Mouse (Mus musculus): ENCODE measurements around the gene Tctex1d4. TPM values are rescaled to one million over a fixed set of nuclear protein-coding genes. Genes with fewer than 3 reads are reported as not detected.
A peak's percentile ranks its signal among the peaks of the same experiment; 100 is the strongest.

Tctex1d4 gene
- polyA plus RNA-seq, 1 experiment from 2014 or later, result not detected

- Histone ChIP-seq H3K9me3 (replicated peaks; ENCODE audit: control insufficient read depth, low read length) (no peaks in the 10 kb centered on the region), H3K4me1 (ENCODE audit: control insufficient read depth, insufficient read depth, low read length) (peaks cover 21% of the 10 kb centered on the region), H3K4me2 (no peak overlapping the region), H3K4me3 (ENCODE audit: low read depth, low read length) (no peak overlapping the region), H3K27me3 (ENCODE audit: control insufficient read depth, insufficient read depth, low read length) (no peaks in the 10 kb centered on the region), H3K9ac (ENCODE audit: low read depth, low read length) (no peak overlapping the region), H3K36me3 (ENCODE audit: control insufficient read depth, insufficient read depth, low read length) (no peaks in the 10 kb centered on the region), H3K27ac (ENCODE audit: low read depth, low read length) (no peak overlapping the region)
- WGBS (ENCODE audit: insufficient replicate concordance), result 79% methylated on average over 7 of the region's 9 CpGs
- no peak for ATAC-seq (replicated peaks; ENCODE audit: insufficient number of reproducible peaks, low FRiP score, low TSS enrichment)
These were observed 2.9 kb upstream of the Tctex1d4 start for GRCm38 (mm10) chr4:117123546-117124217.

GRCm38 (mm10) chr4:117124218-117124517 lies 2.4 kb upstream of the Tctex1d4 start:
- 71% methylated on average over 3 of the region's 3 CpGs for WGBS (ENCODE audit: insufficient replicate concordance)

GRCm38 (mm10) chr4:117124518-117125347 lies 1.9 kb upstream of the Tctex1d4 start:
- WGBS (ENCODE audit: insufficient replicate concordance), result 50% methylated on average over 14 of the region's 14 CpGs
- Histone ChIP-seq H3K9me3 (replicated peaks; ENCODE audit: control insufficient read depth, low read length) (no peaks in the 10 kb centered on the region), H3K9ac (ENCODE audit: low read depth, low read length) (peak overlapping the region; percentile 56), H3K4me3 (ENCODE audit: low read depth, low read length) (no peak overlapping the region), H3K27ac (ENCODE audit: low read depth, low read length) (peak overlapping the region; percentile 86), H3K4me2 (peak overlapping the region; percentile 16), H3K4me1 (ENCODE audit: control insufficient read depth, insufficient read depth, low read length) (peaks cover 20% of the 10 kb centered on the region), H3K27me3 (ENCODE audit: control insufficient read depth, insufficient read depth, low read length) (no peaks in the 10 kb centered on the region), H3K36me3 (ENCODE audit: control insufficient read depth, insufficient read depth, low read length) (no peaks in the 10 kb centered on the region)
- no peak for ATAC-seq (replicated peaks; ENCODE audit: insufficient number of reproducible peaks, low FRiP score, low TSS enrichment)

More at GRCm38 (mm10) chr4:117124218-117124517, 2.4 kb upstream of the Tctex1d4 start:
- no peak overlapping the region for H3K4me2 ChIP-seq
- peaks cover 21% of the 10 kb centered on the region for H3K4me1 ChIP-seq (ENCODE audit: control insufficient read depth, insufficient read depth, low read length)
- H3K27me3 ChIP-seq (ENCODE audit: control insufficient read depth, insufficient read depth, low read length), result no peaks in the 10 kb centered on the region
- no peak overlapping the region for H3K9ac ChIP-seq (ENCODE audit: low read depth, low read length)
- H3K9me3 ChIP-seq (replicated peaks; ENCODE audit: control insufficient read depth, low read length), result no peaks in the 10 kb centered on the region
- no peak overlapping the region for H3K27ac ChIP-seq (ENCODE audit: low read depth, low read length)
- ATAC-seq (replicated peaks; ENCODE audit: insufficient number of reproducible peaks, low FRiP score, low TSS enrichment), result no peak
- H3K36me3 ChIP-seq (ENCODE audit: control insufficient read depth, insufficient read depth, low read length), result no peaks in the 10 kb centered on the region
- no peak overlapping the region for H3K4me3 ChIP-seq (ENCODE audit: low read depth, low read length)

GRCm38 (mm10) chr4:117125348-117125909 lies 1.2 kb upstream of the Tctex1d4 start, which contains the start of gene Btbd19:
Gene Btbd19, minus strand, starts transcription at chr4:117125725.
- H3K4me2 ChIP-seq, result peak within 1 kb of the TSS; percentile 16
- peak within 1 kb of the TSS; percentile 56 for H3K9ac ChIP-seq (ENCODE audit: low read depth, low read length)
- H3K9me3 ChIP-seq (replicated peaks; ENCODE audit: control insufficient read depth, low read length), result no peaks in the 10 kb centered on the region
- ATAC-seq (replicated peaks; ENCODE audit: insufficient number of reproducible peaks, low FRiP score, low TSS enrichment), result peak; percentile 40; the same call in 1 of the 2 replicates
- H3K4me3 ChIP-seq (ENCODE audit: low read depth, low read length), result no peak within 1 kb of the TSS
- no peaks in the 10 kb centered on the region for H3K36me3 ChIP-seq (ENCODE audit: control insufficient read depth, insufficient read depth, low read length)
- peak within 1 kb of the TSS; percentile 86 for H3K27ac ChIP-seq (ENCODE audit: low read depth, low read length)
- WGBS (ENCODE audit: insufficient replicate concordance), result 40% methylated on average over 8 of the region's 8 CpGs
- peaks cover 17% of the 10 kb centered on the region for H3K4me1 ChIP-seq (ENCODE audit: control insufficient read depth, insufficient read depth, low read length)
- 0 out of 2 replicates have a peak, but pooled peaks cover under 1% of the 10 kb centered on the region for H3K27me3 ChIP-seq (ENCODE audit: control insufficient read depth, insufficient read depth, low read length)

GRCm38 (mm10) chr4:117125910-117126674 lies 502 bp upstream of the Tctex1d4 start:
- peak overlapping the region; percentile 56 for H3K9ac ChIP-seq (ENCODE audit: low read depth, low read length)
- no peaks in the 10 kb centered on the region for H3K36me3 ChIP-seq (ENCODE audit: control insufficient read depth, insufficient read depth, low read length)
- H3K4me3 ChIP-seq (ENCODE audit: low read depth, low read length), result no peak overlapping the region
- no peaks in the 10 kb centered on the region for H3K9me3 ChIP-seq (replicated peaks; ENCODE audit: control insufficient read depth, low read length)
- H3K4me1 ChIP-seq (ENCODE audit: control insufficient read depth, insufficient read depth, low read length), result peaks cover 17% of the 10 kb centered on the region
- H3K27me3 ChIP-seq (ENCODE audit: control insufficient read depth, insufficient read depth, low read length), result 0 out of 2 replicates have a peak, but pooled peaks cover 3% of the 10 kb centered on the region
- H3K4me2 ChIP-seq, result no peak overlapping the region; the same call in 1 of the 2 replicates
- peak overlapping the region; percentile 86 for H3K27ac ChIP-seq (ENCODE audit: low read depth, low read length)
- WGBS (ENCODE audit: insufficient replicate concordance), result 47% methylated on average over 15 of the region's 15 CpGs
- ATAC-seq (replicated peaks; ENCODE audit: insufficient number of reproducible peaks, low FRiP score, low TSS enrichment), result peak; percentile 66

GRCm38 (mm10) chr4:117127991-117128686 lies 1.5 kb downstream of the Tctex1d4 start:
- Histone ChIP-seq H3K27ac (ENCODE audit: low read depth, low read length) (no peak overlapping the region), H3K9ac (ENCODE audit: low read depth, low read length) (no peak overlapping the region), H3K36me3 (ENCODE audit: control insufficient read depth, insufficient read depth, low read length) (no peaks in the 10 kb centered on the region), H3K27me3 (ENCODE audit: control insufficient read depth, insufficient read depth, low read length) (peaks cover 22% of the 10 kb centered on the region), H3K4me1 (ENCODE audit: control insufficient read depth, insufficient read depth, low read length) (peaks cover 18% of the 10 kb centered on the region), H3K9me3 (replicated peaks; ENCODE audit: control insufficient read depth, low read length) (no peaks in the 10 kb centered on the region), H3K4me3 (ENCODE audit: low read depth, low read length) (no peak overlapping the region), H3K4me2 (no peak overlapping the region)
- WGBS (ENCODE audit: insufficient replicate concordance), result 83% methylated on average over 33 of the region's 33 CpGs
- no peak for ATAC-seq (replicated peaks; ENCODE audit: insufficient number of reproducible peaks, low FRiP score, low TSS enrichment)

GRCm38 (mm10) chr4:117130790-117131189 lies 4.2 kb downstream of the Tctex1d4 start:
- no peaks in the 10 kb centered on the region for H3K36me3 ChIP-seq (ENCODE audit: control insufficient read depth, insufficient read depth, low read length)
- WGBS (ENCODE audit: insufficient replicate concordance), result 76% methylated on average over 6 of the region's 6 CpGs
- no peaks in the 10 kb centered on the region for H3K9me3 ChIP-seq (replicated peaks; ENCODE audit: control insufficient read depth, low read length)
- peaks cover 11% of the 10 kb centered on the region for H3K4me1 ChIP-seq (ENCODE audit: control insufficient read depth, insufficient read depth, low read length)
- H3K4me2 ChIP-seq, result no peak overlapping the region
- no peak for ATAC-seq (replicated peaks; ENCODE audit: insufficient number of reproducible peaks, low FRiP score, low TSS enrichment)
- no peak overlapping the region for H3K4me3 ChIP-seq (ENCODE audit: low read depth, low read length)
- H3K9ac ChIP-seq (ENCODE audit: low read depth, low read length), result no peak overlapping the region
- H3K27ac ChIP-seq (ENCODE audit: low read depth, low read length), result no peak overlapping the region
- H3K27me3 ChIP-seq (ENCODE audit: control insufficient read depth, insufficient read depth, low read length), result peaks cover 27% of the 10 kb centered on the region

Data from heart, embryonic 11.5 days (tissue).